Mouse (Mus musculus) left cerebral cortex, postnatal 10 days (tissue): ENCODE data around the gene Akap13. TPM values are rescaled to one million over a fixed set of nuclear protein-coding genes. Genes with fewer than 3 reads are reported as not detected.

Experiments used
- DNase-seq, 2 experiments: peaks; one replicate each; pipeline ENCODE4 v3.0.0; 2021 to 2022; ENCODE audit warnings: low spot score in 2 of 2, mixed read lengths in 1 of 2; ENCODE audit errors: extremely low spot score in 1 of 2
- intact Hi-C: fragments of 180-260 bp; cut with DNase I; formaldehyde crosslinking; loops from one replicate; pipeline ENCODE4 v1.15.1; 2025
- total RNA-seq, 2 experiments: library from RNA; stranded (reverse); gene quantifications; 2 replicates each; pipeline ENCODE4 v1.2.3; 2021

Akap13 gene
- total RNA-seq, 2 experiments from 2014 or later: 23.3 to 25.8 TPM

DNA sequence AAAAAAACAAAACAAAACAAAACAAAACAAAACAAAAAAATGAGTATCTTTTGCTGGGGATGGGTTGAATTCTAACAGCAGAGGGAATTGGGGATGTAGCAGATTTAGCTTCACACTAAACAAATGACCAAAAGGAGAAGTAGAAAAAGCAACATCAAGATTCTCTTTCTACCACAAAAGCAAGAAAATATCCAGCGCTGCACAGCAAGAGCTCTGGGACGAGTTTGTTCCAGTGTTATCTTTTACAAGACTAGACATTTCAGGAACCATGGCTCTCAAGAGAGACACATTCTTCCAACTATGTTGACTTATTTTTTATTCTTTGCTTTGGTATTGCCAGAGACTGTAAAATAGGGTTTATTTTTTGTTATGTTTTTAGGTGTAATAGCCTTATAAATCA, 13.4 kb upstream of the Akap13 start:
- intact Hi-C loops: no loop called here
- no peak for DNase-seq

DNA sequence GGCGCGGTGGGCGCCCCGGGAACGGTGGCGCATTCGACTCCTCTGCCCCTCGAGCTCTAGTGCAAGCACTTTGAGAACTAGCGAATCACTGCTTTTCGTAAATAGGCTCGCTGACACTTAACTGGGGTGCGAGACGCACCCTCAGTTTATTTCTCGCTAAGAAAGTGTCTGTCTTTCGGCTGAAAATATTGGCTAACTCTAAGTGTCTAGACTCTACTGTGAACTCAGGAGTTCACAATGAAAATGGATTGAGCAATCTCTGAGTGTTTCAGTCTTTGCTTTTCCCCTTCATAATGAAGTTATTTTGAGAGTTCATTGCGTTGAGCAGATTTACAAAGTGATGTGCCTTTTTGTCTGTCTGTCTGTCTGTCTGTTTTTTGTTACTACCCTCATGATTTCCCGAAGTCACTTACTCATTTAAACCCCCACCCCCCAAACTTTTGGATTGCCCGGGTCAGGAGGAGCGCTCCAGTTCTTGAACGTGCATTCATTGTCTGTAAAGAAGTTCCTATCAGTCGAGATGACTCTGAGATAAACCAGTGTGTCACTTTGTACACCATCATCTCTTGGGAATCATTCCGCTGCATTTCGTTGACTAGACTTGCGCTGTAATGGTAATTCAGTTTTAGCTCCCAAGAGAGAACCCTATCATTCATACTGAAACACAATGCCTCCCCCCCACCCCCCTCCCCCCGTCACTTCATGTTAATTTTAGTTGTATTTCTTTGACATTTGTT, 986 bp downstream of the Akap13 start:
- intact Hi-C loops: loop anchor here (5.0 kb wide), 1 partner anchor 101 kb away; no protein-coding TSS in a partner anchor
- DNase-seq: no peak

DNA sequence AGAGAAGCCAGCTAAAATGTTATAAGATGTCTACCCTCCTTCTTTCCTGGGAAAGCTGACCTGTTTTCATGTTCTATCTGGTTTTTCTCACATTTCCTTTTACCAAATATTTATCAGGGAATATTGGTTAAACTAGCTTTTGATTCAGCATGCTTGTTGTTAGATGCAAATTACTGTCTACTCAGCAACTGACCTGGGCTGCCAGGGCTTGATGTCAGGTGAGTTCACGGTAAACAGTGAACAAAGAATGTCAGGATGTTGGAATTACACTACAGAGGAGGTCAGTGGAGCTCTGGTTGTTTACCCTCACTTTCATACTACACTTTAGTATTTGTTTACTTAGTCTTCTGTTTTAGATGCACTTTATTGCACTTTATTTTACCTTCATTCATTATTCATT, 5.0 kb downstream of the Akap13 start:
- intact Hi-C loops: no loop called here
- DNase-seq: no peak

DNA sequence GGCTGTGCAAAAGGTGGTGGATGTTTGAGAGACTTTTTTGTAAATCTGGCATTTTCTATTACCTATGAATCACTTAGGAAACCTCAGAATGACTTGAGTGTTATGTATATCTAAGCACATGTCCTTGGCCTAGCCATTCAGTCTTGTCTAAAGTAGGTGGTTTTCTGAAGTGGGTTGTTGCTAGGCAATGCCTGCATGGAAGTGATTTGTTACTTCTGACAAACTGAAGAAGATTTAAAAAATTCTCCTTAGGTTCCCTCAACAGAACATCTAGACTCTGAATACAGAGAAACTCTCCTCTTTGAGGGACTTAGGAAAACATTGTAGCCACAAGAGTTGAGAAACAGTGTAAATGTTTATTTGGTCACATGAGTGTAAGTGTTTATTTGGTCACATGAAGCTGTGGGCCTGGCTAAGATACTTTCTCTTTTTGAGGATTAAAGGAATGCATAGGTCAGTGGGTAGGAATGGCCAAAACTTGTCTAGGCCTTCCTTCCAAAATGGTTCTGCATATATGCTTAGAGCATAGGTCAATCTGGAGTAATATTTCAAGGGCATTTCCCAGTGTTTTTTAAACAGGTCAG, 8.3 kb downstream of the Akap13 start:
- intact Hi-C loops: no loop called here
- no peak for DNase-seq

DNA sequence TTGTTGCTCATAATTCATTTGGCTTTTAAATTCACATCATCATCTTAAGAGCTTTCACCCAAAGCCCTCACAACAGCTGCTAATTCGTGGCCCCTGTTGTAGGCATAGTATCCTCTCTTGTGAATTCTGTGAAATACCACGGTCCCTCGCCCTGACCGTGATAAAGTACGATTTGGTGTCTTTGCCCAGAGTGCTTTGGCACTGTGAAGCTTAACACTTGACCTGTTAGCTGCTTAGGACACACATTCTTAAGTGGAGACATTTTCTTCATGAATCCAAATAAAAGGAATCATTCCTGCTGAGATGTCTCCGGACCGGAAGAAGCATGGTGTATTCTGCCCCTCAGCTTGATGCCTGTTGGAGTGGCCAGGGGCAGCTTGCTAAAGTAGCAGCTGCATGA, 12.5 kb downstream of the Akap13 start:
- intact Hi-C loops: no loop called here

DNA sequence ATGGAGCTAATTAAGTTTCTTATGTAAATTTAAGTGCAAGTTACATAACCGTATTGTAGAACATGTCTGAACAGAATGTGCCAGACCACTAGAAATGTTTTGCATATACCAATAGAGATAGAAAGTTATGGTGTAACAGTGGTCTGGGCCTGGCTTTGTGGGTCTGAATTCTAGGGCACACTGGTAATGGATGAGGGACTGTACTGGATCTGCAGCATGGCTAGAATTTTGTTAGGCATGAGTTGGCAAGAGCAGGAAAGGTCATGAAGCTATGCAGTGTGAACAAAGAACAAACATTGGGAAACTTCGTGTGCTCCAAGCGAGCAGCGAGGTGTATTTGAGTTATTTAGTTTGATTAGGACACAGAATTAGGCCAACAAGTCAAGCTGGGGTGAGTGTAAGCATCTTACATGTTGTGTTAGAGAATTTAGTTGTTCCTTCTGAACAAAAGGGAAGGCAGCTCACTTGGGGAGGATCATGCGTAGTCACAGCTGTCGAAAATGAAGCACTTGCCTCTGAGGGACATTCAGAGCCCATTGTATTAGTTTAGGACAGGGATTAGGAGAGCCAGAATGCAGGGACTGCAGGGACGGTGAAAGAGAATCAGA, 15.1 kb downstream of the Akap13 start:
- no peak for DNase-seq
- intact Hi-C loops: no loop called here

More for the DNA sequence above, 12.5 kb downstream of the Akap13 start:
- DNase-seq: no peak

DNA sequence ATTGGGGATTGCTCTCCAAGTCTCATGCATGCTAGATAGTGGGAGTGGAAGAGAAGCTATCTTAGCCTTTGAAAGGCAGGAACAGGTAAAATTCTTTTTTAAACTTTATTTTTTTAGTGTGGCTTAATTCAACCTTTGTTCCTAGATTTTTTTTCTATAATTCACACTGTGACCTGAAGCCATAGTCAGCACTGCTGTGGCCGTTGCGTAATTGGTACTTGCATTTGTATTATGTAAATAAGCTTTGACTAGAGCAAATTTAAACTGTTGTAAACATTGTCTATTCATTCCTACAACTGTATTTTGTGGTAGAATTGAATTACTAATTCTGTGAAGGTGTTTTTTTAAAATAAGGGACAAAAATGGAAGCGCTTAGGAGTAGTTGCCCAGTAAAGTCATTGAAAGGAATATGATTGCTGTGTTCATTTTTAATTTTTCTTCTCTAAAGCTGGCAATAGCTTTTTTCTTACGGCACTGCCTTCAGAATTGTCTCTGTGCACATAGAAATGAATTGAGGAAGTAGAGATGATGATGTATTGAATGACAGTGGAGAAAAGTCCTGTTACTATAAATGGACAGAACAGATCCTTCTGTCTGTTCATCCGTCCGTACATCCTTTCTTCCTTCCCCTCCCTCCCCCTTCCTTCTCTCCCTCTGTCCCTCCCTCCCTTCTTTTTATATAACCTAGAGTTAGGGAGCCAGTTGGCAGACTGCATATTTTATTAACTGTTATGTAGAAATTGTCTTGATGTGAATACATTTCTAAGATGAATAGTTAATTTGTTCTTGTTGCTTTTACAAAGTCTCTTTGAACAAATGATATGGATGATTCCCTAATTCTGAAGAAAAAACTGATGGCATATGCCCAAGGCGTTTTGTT, 17.2 kb downstream of the Akap13 start:
- DNase-seq: no peak
- intact Hi-C loops: no loop called here

DNA sequence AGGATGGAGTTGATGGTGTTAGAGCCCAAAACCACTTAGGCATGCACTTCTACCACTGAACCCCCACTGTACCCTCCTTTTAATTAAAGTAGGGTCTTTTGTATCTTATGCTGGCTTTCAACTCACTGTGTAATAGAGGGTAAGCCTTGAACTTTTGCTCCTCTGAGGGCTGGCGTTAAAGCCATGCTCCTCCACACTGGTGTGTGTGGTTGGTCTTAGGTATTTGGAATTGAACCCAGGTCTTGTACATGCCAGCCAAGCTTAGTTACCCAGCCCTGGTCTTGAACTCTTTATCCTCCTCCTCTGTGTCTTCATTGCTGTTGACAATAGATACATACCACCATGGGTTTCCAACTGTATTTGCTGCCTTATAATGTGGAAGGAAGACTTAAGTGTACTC, 18.0 kb downstream of the Akap13 start:
- DNase-seq: no peak
- intact Hi-C loops: no loop called here

DNA sequence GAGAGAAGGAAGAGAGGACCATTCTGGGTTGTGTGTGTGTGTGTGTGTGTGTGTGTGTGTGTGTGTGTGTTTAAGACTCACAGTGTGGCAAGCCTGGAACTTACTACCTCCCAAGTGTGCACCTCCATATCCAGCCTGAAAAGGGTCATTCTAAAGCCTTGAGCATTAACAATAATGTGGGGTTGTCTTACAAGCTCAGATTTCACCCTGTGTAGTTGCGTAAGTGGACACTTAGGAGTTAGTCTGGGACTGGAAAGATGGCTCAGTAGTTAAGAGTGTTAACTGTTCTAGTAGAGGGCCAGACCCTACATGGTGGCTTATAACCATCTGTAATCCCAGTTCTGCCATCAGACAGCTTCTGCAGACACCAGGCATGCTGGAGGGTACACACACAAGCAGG, 18.7 kb downstream of the Akap13 start:
- intact Hi-C loops: no loop called here
- DNase-seq: no peak

DNA sequence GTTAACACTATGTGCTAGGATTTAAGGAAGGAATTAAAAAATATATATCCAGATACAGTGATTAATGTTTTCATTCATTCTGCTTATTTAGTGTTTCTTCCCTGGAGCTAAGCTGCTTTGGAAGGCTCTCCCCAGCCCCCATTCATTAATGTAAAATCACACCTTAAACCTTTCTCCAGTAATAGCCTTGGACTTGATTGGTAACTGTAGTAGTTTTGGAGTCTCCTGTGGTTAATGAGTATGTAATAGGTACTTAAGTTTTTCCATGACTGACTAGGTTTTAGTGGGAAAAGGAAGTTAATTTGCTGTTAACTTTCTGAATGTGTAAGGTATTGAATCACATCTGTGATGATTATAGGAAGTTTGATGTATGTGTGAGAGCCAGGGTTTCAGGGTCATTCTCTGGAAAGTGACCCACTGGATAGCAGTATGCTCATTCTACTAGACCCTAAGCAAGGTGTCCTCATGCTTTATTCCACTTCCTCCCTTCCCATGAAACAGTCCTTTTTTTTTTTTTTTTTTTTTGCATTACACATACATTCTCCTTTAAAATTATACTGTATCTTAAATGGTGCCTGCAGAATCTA, 19.3 kb downstream of the Akap13 start:
- intact Hi-C loops: no loop called here
- DNase-seq: no peak

DNA sequence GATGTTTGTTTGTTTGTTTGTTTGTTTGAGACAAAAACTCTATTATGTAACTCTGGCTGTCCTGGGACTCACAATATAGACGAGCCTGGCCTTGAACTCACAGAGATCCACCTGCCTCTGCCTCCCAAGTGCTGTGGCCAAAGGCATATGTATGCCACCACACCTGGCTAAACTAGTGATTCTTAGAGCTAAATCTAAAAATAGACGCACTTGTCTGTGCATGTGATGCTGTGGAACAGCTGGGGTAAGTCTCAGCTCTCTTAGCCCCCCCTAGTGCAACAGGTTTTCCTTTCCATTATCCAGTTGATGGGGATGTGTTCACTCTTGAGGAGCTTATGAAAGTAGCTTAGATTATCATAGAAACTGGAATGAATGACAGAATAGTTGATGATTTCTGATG, 22.7 kb downstream of the Akap13 start:
- intact Hi-C loops: no loop called here
- DNase-seq: no peak

DNA sequence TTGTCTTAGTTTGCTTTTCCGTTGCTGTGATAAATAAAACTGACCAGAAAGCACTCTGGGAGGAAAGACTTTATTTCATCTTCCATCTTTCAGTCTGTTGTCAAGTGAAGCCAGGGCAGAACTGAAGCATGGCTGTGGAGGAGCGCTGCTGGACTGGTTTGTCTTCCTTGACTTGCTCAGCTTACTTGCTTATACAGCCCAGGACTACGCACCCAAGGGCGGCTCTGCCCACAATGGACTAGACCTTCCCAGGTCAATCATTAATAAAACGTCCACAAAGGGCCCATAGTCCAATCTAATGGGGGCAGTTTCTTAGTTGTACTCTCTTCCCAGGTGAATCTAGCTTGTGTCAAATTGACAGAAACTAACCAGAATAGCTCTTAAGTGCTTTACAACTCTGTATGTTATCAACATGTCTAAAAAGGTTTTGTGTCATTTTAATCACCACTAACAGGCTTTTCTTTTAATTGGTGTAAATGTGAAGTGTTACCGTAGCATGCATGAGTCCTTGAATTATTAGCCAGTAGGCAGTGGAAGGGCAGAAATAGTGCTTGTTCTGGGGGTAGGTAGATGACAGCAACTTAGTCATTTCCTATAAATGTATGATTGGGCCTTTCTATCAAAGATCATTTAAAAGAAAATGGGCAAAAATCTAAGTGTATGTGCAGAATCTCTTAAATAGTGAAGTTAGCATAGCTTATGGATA, 25.5 kb downstream of the Akap13 start:
- intact Hi-C loops: no loop called here
- DNase-seq: no peak

DNA sequence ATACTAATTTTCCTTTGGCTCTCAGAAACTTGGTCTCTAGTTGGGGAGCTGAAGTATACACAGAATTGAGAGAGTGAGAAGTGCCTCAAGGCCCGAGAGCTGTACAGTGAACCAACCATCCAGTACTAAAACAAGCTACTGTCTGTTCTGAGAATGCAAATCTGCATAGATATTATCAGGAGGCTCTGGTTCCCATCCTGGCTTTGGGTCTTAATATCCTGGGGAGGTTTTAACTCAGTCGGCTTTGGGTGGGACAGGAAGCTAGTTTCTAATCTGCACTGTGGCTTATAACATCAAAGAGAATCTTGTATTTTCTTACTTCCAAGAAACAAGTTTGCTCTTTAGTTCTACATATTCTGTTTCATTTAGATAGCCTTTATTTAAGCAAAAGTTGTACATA, 30.7 kb downstream of the Akap13 start:
- DNase-seq: no peak
- intact Hi-C loops: no loop called here

DNA sequence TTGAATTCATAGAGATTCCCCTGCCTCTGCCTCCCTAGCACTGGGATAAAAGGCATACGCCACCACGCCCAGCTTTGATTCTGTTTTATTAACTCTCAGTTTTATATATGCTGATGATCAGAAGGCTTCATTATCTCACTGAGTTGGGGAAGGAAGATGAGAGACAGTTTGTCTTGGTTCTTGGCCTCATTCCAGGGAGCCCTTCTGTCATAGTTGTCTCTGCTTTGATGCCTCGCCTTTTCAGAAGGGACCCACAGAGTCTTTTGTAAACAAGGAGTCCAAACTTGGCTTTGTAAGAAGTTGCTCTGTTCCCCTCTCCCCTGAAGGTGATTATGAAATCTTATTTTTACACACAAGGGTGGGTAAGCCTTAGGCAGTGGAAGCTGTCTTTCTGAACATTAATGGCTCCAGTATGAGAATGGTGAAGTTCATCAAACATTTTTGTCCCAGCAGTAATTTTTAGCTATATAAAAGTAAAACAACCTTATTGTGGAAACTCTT, 40.7 kb downstream of the Akap13 start:
- DNase-seq: peak in 1 of 2 experiments; percentile 36

DNA sequence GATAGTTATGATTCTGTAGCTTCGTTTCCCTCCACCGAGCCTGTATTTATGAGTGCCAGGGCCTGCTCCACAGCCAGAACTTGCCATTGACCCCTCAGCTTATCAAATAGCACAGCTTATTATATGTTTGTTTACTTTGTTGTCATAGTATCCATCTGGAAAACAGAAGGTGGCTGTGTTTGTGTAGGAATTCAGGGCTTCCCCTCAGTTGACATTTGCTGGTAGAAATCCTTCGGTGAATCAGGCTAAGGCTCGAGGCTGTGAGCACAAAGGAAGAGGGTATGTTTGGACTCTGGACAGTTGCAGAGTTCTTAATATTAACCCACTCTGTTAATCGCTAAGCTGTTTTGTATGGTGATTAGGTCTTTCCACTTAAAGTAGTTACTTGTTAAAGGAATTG, 43.3 kb downstream of the Akap13 start:
- DNase-seq: no peak
- intact Hi-C loops: no loop called here

More for the DNA sequence above, 40.7 kb downstream of the Akap13 start:
- intact Hi-C loops: no loop called here

DNA sequence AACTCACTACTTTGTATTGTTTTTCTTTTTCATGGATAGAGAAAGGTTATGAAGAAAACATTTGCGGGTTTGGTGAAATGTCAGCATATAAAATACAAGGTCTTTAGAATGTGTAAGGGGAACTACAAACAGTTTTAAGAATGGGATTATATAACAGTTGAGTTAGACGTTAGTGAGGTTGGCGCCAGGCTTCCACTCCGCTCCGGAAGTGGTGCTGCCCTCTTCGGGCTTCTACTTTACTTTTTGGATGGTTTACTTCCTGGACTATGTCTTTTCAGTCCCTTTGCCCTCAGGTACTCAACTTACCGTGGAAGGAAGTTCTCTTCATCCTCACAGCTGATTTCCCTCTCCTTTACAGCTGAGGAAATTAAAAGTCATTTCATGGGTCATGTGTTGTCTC, 43.9 kb downstream of the Akap13 start:
- intact Hi-C loops: no loop called here
- no peak for DNase-seq

DNA sequence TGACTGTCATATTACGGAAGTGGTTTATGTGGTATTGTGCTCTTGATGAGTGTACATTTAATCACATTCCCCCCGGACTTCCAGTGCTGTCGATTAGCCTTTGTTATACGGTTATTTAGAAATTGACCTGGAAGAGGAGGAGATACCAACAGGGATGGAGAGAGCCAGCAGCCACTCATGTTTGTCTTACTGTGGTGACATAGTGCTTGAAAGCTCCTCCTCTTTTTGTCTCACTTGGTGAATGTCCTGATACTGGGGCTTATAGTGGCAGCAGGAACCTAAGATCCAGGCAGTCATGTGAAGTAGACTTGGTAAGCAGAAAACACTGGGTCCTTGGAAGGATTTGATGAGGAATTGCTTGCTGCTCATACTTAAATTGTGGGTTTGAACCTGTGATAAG, 44.8 kb downstream of the Akap13 start:
- no peak for DNase-seq
- intact Hi-C loops: no loop called here

DNA sequence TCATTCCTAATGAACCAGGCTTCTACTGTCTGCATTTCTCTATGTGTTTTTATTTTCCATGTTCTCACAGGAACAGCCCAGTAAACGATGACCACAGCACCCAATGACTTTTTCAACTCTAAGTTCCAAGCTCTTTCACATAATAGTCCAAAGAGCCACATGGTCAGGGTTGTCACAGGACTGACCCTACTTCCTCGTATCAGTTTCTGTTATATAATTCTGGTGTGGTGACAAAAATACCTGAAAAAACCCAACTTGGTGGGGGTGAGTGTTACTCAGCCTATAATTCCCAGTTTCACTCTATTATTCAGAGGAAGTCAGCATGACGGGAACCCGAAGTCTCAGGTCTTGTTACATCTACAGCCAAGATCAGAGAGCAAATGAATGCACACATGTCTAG, 45.5 kb downstream of the Akap13 start:
- intact Hi-C loops: no loop called here
- DNase-seq: no peak
